Mouse (Mus musculus): ENCODE measurements at regions not wholly inside any gene's neighbourhood (a gene's known extent, or its start where the extent isn't known, plus 50 kb on each side); places are given as distances from the start of the nearest gene placed in this dataset.

DNA sequence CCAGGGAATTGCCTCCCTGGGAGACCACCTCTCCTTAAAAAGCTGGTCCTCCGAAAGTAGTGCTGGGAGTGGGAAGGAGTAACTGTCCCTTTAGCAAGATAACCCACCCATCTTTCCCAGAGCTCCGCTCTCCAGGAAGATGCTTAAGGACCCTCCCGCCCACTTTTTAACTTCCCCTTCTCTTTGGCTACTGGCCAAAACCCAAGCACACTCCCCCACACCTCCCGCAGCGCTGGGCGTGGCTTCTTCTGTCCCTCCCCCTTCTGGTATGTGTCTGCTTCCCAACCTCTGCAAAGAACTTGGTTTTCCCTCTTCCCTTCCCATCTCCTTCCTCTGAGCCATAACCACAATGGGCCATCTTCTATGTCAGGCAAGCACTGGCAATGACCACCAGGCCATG is 85.4 kb downstream of the Rpap3 start:
- Histone ChIP-seq H3K36me3 (ENCODE audit: control insufficient read depth, insufficient read depth, low read length, poor library complexity, severe bottlenecking) (no peaks in the 10 kb centered on the region), H3K27me3 (ENCODE audit: control insufficient read depth, insufficient read depth, low read length, poor library complexity, severe bottlenecking) (no peaks in the 10 kb centered on the region), H3K9ac (ENCODE audit: low read depth, poor library complexity, severe bottlenecking) (no peak overlapping the region), H3K4me1 (ENCODE audit: control insufficient read depth, insufficient read depth, low read length) (no peaks in the 10 kb centered on the region), H3K27ac (ENCODE audit: insufficient read depth, low read length) (no peak overlapping the region), H3K4me3 (ENCODE audit: low read depth, low read length) (no peak overlapping the region), H3K9me3 (replicated peaks; ENCODE audit: control insufficient read depth, insufficient read depth, low read length, poor library complexity, severe bottlenecking) (no peaks in the 10 kb centered on the region)
- TF ChIP-seq CTCF (IDR thresholded peaks at IDR 0.05; ENCODE audit: low read depth, low read length) (no peak), POLR2A (IDR thresholded peaks at IDR 0.05; ENCODE audit: insufficient read depth, low read length) (no peak), EP300 (IDR thresholded peaks at IDR 0.05; ENCODE audit: insufficient read depth, low read depth, low read length) (no peak)

DNA sequence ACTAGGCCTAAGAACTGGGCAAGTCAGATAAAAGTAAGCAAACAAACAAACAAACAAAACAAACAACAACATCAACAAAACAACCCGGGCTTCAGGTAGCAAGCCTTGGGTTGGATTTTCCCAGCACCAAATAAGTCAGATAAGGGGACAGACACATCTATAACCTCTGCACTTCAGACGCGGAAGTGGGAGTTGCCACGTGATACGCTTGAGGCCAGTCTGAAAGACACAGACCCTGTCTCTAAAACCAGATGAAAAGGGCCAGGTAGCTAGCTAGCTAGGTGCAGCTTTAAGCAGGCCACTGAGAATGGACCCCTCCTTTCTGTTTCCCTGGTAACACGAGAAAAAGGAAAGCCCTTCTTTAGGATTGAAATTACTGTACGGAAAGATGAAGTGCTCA is 85.9 kb downstream of the Rpap3 start:
- no peaks in the 10 kb centered on the region for H3K4me1 ChIP-seq (ENCODE audit: control insufficient read depth, insufficient read depth, low read length)
- no peak for TF ChIP-seq CTCF (IDR thresholded peaks at IDR 0.05; ENCODE audit: low read depth, low read length)
- no peak for TF ChIP-seq EP300 (IDR thresholded peaks at IDR 0.05; ENCODE audit: insufficient read depth, low read depth, low read length)
- no peak for TF ChIP-seq POLR2A (IDR thresholded peaks at IDR 0.05; ENCODE audit: insufficient read depth, low read length)
- H3K4me3 ChIP-seq (ENCODE audit: low read depth, low read length), result no peak overlapping the region
- no peaks in the 10 kb centered on the region for H3K27me3 ChIP-seq (ENCODE audit: control insufficient read depth, insufficient read depth, low read length, poor library complexity, severe bottlenecking)
- no peak overlapping the region for H3K27ac ChIP-seq (ENCODE audit: insufficient read depth, low read length)
- no peak overlapping the region for H3K9ac ChIP-seq (ENCODE audit: low read depth, poor library complexity, severe bottlenecking)
- no peaks in the 10 kb centered on the region for H3K36me3 ChIP-seq (ENCODE audit: control insufficient read depth, insufficient read depth, low read length, poor library complexity, severe bottlenecking)
- H3K9me3 ChIP-seq (replicated peaks; ENCODE audit: control insufficient read depth, insufficient read depth, low read length, poor library complexity, severe bottlenecking), result no peaks in the 10 kb centered on the region

DNA sequence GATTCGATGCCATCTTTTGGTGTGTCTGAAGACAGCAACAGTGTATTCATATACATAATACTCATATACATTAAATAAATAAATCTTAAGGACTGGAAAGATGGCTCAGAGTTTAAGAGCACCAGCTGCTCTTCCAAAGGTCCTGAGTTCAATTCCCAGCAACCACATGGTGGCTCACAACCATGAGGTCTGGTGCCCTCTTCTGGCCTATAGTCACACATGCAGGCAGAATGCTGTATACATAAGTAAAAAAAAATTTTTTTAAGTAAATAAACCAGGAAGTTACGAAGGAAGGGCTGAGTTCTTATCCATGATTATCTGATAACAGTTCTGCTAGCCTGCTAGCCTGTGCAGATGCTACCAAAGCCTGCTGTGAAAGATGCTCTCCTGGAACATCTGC is 93.3 kb downstream of the Rpap3 start:
- TF ChIP-seq POLR2A (IDR thresholded peaks at IDR 0.05; ENCODE audit: insufficient read depth, low read length) (no peak), CTCF (IDR thresholded peaks at IDR 0.05; ENCODE audit: low read depth, low read length) (no peak), EP300 (IDR thresholded peaks at IDR 0.05; ENCODE audit: insufficient read depth, low read depth, low read length) (no peak)
- H3K9ac ChIP-seq (ENCODE audit: low read depth, poor library complexity, severe bottlenecking), result no peak overlapping the region

DNA sequence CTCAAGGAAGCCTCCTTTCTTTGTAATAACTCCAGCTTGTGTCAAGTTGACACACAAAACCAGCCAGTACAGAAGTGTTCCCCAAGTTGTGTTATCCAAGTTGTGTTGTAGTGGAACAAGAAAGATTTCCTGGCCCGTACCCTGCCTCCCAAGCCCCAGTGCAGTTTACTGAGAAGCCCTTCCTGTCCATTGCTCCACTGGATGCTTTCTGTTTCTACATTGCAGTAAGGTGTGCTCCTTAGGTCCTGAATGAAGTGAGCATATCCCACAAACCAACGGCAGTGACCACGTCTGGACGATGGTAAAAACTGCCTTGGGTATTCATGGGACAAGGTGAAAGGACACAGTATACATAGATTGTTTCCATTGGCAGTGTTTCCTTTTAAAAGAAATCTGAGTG is 94.9 kb downstream of the Rpap3 start:
- H3K27ac ChIP-seq (ENCODE audit: insufficient read depth, low read length), result no peak overlapping the region
- H3K27me3 ChIP-seq (ENCODE audit: control insufficient read depth, insufficient read depth, low read length, poor library complexity, severe bottlenecking), result no peaks in the 10 kb centered on the region
- no peaks in the 10 kb centered on the region for H3K4me1 ChIP-seq (ENCODE audit: control insufficient read depth, insufficient read depth, low read length)
- H3K9ac ChIP-seq (ENCODE audit: low read depth, poor library complexity, severe bottlenecking), result no peak overlapping the region
- no peaks in the 10 kb centered on the region for H3K36me3 ChIP-seq (ENCODE audit: control insufficient read depth, insufficient read depth, low read length, poor library complexity, severe bottlenecking)
- TF ChIP-seq POLR2A (IDR thresholded peaks at IDR 0.05; ENCODE audit: insufficient read depth, low read length) (no peak), EP300 (IDR thresholded peaks at IDR 0.05; ENCODE audit: insufficient read depth, low read depth, low read length) (no peak), CTCF (IDR thresholded peaks at IDR 0.05; ENCODE audit: low read depth, low read length) (no peak)
- no peak overlapping the region for H3K4me3 ChIP-seq (ENCODE audit: low read depth, low read length)
- H3K9me3 ChIP-seq (replicated peaks; ENCODE audit: control insufficient read depth, insufficient read depth, low read length, poor library complexity, severe bottlenecking), result no peaks in the 10 kb centered on the region

More for the DNA sequence above, 93.3 kb downstream of the Rpap3 start:
- Histone ChIP-seq H3K4me1 (ENCODE audit: control insufficient read depth, insufficient read depth, low read length) (no peaks in the 10 kb centered on the region), H3K36me3 (ENCODE audit: control insufficient read depth, insufficient read depth, low read length, poor library complexity, severe bottlenecking) (no peaks in the 10 kb centered on the region), H3K4me3 (ENCODE audit: low read depth, low read length) (no peak overlapping the region), H3K9me3 (replicated peaks; ENCODE audit: control insufficient read depth, insufficient read depth, low read length, poor library complexity, severe bottlenecking) (no peaks in the 10 kb centered on the region), H3K27ac (ENCODE audit: insufficient read depth, low read length) (no peak overlapping the region), H3K27me3 (ENCODE audit: control insufficient read depth, insufficient read depth, low read length, poor library complexity, severe bottlenecking) (no peaks in the 10 kb centered on the region)

DNA sequence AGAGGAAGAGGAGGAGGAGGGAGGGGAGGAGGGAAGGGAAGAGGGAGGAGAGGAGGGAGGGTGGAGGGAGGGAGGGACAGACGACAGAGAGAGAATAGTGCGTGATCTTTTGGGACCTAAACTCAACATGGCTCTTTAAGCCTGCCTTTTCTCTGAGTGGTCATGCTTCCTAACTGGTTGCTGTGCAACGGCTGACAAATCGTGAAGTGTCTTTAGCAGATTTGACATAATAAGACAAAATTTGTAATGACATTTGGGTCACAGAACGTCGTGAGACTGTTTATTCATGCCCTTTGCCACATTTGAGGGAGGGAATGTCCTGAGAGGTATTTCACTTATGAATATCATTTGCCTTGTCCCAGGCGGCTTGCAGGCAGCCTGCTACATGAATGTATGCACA is 96.1 kb downstream of the Rpap3 start:
- Histone ChIP-seq H3K4me1 (ENCODE audit: control insufficient read depth, insufficient read depth, low read length) (no peaks in the 10 kb centered on the region), H3K27me3 (ENCODE audit: control insufficient read depth, insufficient read depth, low read length, poor library complexity, severe bottlenecking) (no peaks in the 10 kb centered on the region), H3K36me3 (ENCODE audit: control insufficient read depth, insufficient read depth, low read length, poor library complexity, severe bottlenecking) (no peaks in the 10 kb centered on the region), H3K9ac (ENCODE audit: low read depth, poor library complexity, severe bottlenecking) (no peak overlapping the region), H3K9me3 (replicated peaks; ENCODE audit: control insufficient read depth, insufficient read depth, low read length, poor library complexity, severe bottlenecking) (no peaks in the 10 kb centered on the region), H3K4me3 (ENCODE audit: low read depth, low read length) (no peak overlapping the region), H3K27ac (ENCODE audit: insufficient read depth, low read length) (no peak overlapping the region)
- TF ChIP-seq EP300 (IDR thresholded peaks at IDR 0.05; ENCODE audit: insufficient read depth, low read depth, low read length), result no peak
- TF ChIP-seq POLR2A (IDR thresholded peaks at IDR 0.05; ENCODE audit: insufficient read depth, low read length), result no peak
- TF ChIP-seq CTCF (IDR thresholded peaks at IDR 0.05; ENCODE audit: low read depth, low read length), result no peak

DNA sequence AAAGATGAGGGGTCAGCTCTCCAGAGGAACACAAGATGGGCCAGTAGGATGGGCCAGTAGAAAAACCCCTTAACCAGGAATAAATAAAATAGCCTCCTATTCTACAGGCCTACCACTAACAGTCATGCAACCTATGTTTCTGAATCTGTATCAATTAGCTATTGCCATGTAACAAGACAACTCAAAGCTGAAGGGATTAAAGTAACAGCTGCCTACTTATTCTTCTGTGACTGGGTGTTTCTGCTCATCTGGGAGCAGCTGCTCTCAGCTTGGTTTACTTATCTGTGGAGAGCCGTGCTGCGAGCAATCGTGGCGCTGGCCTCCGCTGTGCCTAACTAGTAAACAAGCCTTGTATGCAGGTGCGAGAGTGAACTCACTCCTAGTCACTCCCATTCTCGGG is 97.0 kb downstream of the Rpap3 start:
- Histone ChIP-seq H3K27me3 (ENCODE audit: control insufficient read depth, insufficient read depth, low read length, poor library complexity, severe bottlenecking) (no peaks in the 10 kb centered on the region), H3K4me3 (ENCODE audit: low read depth, low read length) (no peak overlapping the region), H3K9ac (ENCODE audit: low read depth, poor library complexity, severe bottlenecking) (no peak overlapping the region), H3K4me1 (ENCODE audit: control insufficient read depth, insufficient read depth, low read length) (no peaks in the 10 kb centered on the region), H3K9me3 (replicated peaks; ENCODE audit: control insufficient read depth, insufficient read depth, low read length, poor library complexity, severe bottlenecking) (no peaks in the 10 kb centered on the region), H3K36me3 (ENCODE audit: control insufficient read depth, insufficient read depth, low read length, poor library complexity, severe bottlenecking) (no peaks in the 10 kb centered on the region), H3K27ac (ENCODE audit: insufficient read depth, low read length) (no peak overlapping the region)
- no peak for TF ChIP-seq POLR2A (IDR thresholded peaks at IDR 0.05; ENCODE audit: insufficient read depth, low read length)
- no peak for TF ChIP-seq EP300 (IDR thresholded peaks at IDR 0.05; ENCODE audit: insufficient read depth, low read depth, low read length)
- no peak for TF ChIP-seq CTCF (IDR thresholded peaks at IDR 0.05; ENCODE audit: low read depth, low read length)

All from ES-Bruce4 (cell line).